Mouse (Mus musculus): Measurements from ENCODE around the gene Unc119.
A peak's percentile ranks its signal among the peaks of the same experiment; 100 is the strongest.

The Unc119 gene

GRCm38 (mm10) chr11:78344328-78344889, 1.1 kb downstream of the Unc119 start:
- DNase-seq (ENCODE audit: low spot score in 2 of 2) = no peak

- no peak for DNase-seq (ENCODE audit: low spot score in 2 of 2)
Measured at GRCm38 (mm10) chr11:78344890-78345715, 1.8 kb downstream of the Unc119 start.

- DNase-seq (ENCODE audit: low spot score in 2 of 2) = no peak
Measured at GRCm38 (mm10) chr11:78345801-78346200, 2.5 kb downstream of the Unc119 start.

GRCm38 (mm10) chr11:78346326-78347069, 3.2 kb downstream of the Unc119 start:
- no peak for DNase-seq (ENCODE audit: low spot score in 2 of 2)

- peak in 1 of 2 experiments; percentile 46 for DNase-seq (ENCODE audit: low spot score in 2 of 2)
Measured at GRCm38 (mm10) chr11:78347070-78347754, 3.9 kb downstream of the Unc119 start.

GRCm38 (mm10) chr11:78347908-78348307, 4.6 kb downstream of the Unc119 start:
- DNase-seq (ENCODE audit: low spot score in 2 of 2) = no peak

- DNase-seq (ENCODE audit: low spot score in 2 of 2) = no peak
Measured at GRCm38 (mm10) chr11:78348474-78348873, 5.2 kb downstream of the Unc119 start.

- DNase-seq (ENCODE audit: low spot score in 2 of 2) = no peak
Measured at GRCm38 (mm10) chr11:78349441-78350358, 6.4 kb downstream of the Unc119 start.

GRCm38 (mm10) chr11:78353081-78353480, 9.8 kb downstream of the Unc119 start:
- no peak for DNase-seq (ENCODE audit: low spot score in 2 of 2)

GRCm38 (mm10) chr11:78354905-78355304, 11.6 kb downstream of the Unc119 start:
- DNase-seq (ENCODE audit: low spot score in 2 of 2) = no peak

- no peak for DNase-seq (ENCODE audit: low spot score in 2 of 2)
Measured at GRCm38 (mm10) chr11:78355471-78356238, 12.4 kb downstream of the Unc119 start.

GRCm38 (mm10) chr11:78358330-78359007, 15.2 kb downstream of the Unc119 start:
- DNase-seq (ENCODE audit: low spot score in 2 of 2) = no peak

GRCm38 (mm10) chr11:78360125-78360788, 17.0 kb downstream of the Unc119 start:
- peak in 1 of 2 experiments; percentile 68 for DNase-seq (ENCODE audit: low spot score in 2 of 2)

- no peak for DNase-seq (ENCODE audit: low spot score in 2 of 2)
Measured at GRCm38 (mm10) chr11:78360789-78361131, 17.5 kb downstream of the Unc119 start.

- DNase-seq (ENCODE audit: low spot score in 2 of 2) = no peak
Measured at GRCm38 (mm10) chr11:78363309-78364007, 20.2 kb downstream of the Unc119 start.

GRCm38 (mm10) chr11:78364103-78364502, 20.8 kb downstream of the Unc119 start:
- DNase-seq (ENCODE audit: low spot score in 2 of 2) = no peak

- no peak for DNase-seq (ENCODE audit: low spot score in 2 of 2)
Measured at GRCm38 (mm10) chr11:78367456-78368225, 24.4 kb downstream of the Unc119 start.

- DNase-seq (ENCODE audit: low spot score in 2 of 2) = no peak
Measured at GRCm38 (mm10) chr11:78370389-78370788, 27.1 kb downstream of the Unc119 start.
